Mouse (Mus musculus) forebrain, embryonic 14.5 days (tissue): ENCODE measurements around the gene Nrxn3. TPM values are rescaled to one million over a fixed set of nuclear protein-coding genes. Genes with fewer than 3 reads are reported as not detected.

Experiments
- ATAC-seq: fragments of 200-750 bp; cut with Nextera tagmentation; 2 replicates; pipeline ENCODE4 v1.8.0; 2017; ENCODE audit warnings: mild to moderate bottlenecking, moderate library complexity
- DNase-seq: peaks from one replicate; pipeline ENCODE4 v3.0.0-alpha.2; 2015; ENCODE audit warnings: low spot score
- H3K27ac ChIP-seq: fragments of 300-500 bp; sonication (generic); 2 replicates; pipeline ENCODE4 v1.5.1; 2014; ENCODE audit warnings: low read depth, mild to moderate bottlenecking, control low read depth, low read length, moderate library complexity
- H3K27me3 ChIP-seq: fragments of 300-500 bp; sonication (generic); replicated peaks from 2 replicates; pipeline ENCODE4 v1.6.1; 2014; ENCODE audit warnings: low read length, control low read depth, mixed read lengths; ENCODE audit not compliant: control insufficient read depth, insufficient read depth
- H3K36me3 ChIP-seq: fragments of 300-500 bp; sonication (generic); 2 replicates; pipeline ENCODE4 v1.6.1; 2014; ENCODE audit warnings: low read length, control low read depth; ENCODE audit not compliant: control insufficient read depth, insufficient read depth
- H3K4me1 ChIP-seq: fragments of 300-500 bp; sonication (generic); 2 replicates; pipeline ENCODE4 v1.6.1; 2014; ENCODE audit warnings: antibody characterized with exemption, low read length, control low read depth; ENCODE audit not compliant: control insufficient read depth, insufficient read depth
- H3K4me2 ChIP-seq: fragments of 300-500 bp; sonication (generic); 2 replicates; pipeline ENCODE4 v1.6.1; 2014; ENCODE audit warnings: mild to moderate bottlenecking, control low read depth, low read length
- H3K4me3 ChIP-seq: fragments of 300-500 bp; sonication (generic); 2 replicates; pipeline ENCODE4 v1.5.1; 2014; ENCODE audit warnings: low read depth, low read length, control low read depth
- H3K9ac ChIP-seq: fragments of 300-500 bp; sonication (generic); 2 replicates; pipeline ENCODE4 v1.6.1; 2014; ENCODE audit warnings: mild to moderate bottlenecking, low read length, control low read depth, moderate library complexity
- H3K9me3 ChIP-seq: fragments of 300-500 bp; sonication (generic); replicated peaks from 2 replicates; pipeline ENCODE4 v1.6.1; 2016; ENCODE audit warnings: low read length, control low read depth, mixed read lengths; ENCODE audit not compliant: control insufficient read depth
- WGBS: fragments of 180-500 bp; shearing (Covaris S2); extraction: QIAGEN DNeasy Blood & Tissue Kit; methylation state at CpG from one replicate; pipeline ENCODE4 v1.1.7; 2014; 5-methylcytosine and 5-hydroxymethylcytosine counted together
- polyA plus RNA-seq: library from polyadenylated mRNA; unstranded; fragments of >200 nt; fragmentation: Nextera tagmentation; extraction: Ambion mirVana; gene quantifications from 2 replicates; pipeline ENCODE4 v1.2.1, GENCODE M21; 2014

Nrxn3 gene
- polyA plus RNA-seq, 1 experiment from 2014 or later: 39.6 TPM

DNA sequence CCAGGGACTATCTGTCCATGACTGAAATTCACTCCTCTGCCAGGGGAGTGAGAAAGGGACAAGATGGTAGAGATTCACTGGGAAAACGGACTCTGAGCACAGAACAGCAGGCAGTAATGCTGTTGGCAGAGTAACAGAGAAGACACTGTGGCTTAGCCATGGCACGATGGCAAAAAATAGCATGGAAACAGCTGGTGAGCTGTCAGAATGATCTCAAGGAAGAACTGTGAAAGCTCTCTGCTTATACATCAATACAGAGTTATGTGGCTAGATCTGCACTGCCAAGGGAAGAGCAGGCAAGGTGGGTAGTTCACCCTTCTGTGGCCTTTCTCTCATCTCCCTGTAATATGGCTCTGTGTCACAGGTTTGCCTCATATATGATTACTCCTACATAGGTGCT, 1419.3 kb downstream of the Nrxn3 start:
- Histone ChIP-seq H3K4me1 (no peaks in the 10 kb centered on the region), H3K4me2 (no peak overlapping the region), H3K9ac (no peak overlapping the region), H3K4me3 (no peak overlapping the region), H3K36me3 (no peaks in the 10 kb centered on the region), H3K27ac (no peak overlapping the region), H3K27me3 (no peaks in the 10 kb centered on the region), H3K9me3 (no peaks in the 10 kb centered on the region)
- ATAC-seq: peak; percentile 61; the same call in 1 of the 2 replicates
- DNase-seq: peak; percentile 67
- WGBS: 66% methylated on average over 2 of the region's 2 CpGs

DNA sequence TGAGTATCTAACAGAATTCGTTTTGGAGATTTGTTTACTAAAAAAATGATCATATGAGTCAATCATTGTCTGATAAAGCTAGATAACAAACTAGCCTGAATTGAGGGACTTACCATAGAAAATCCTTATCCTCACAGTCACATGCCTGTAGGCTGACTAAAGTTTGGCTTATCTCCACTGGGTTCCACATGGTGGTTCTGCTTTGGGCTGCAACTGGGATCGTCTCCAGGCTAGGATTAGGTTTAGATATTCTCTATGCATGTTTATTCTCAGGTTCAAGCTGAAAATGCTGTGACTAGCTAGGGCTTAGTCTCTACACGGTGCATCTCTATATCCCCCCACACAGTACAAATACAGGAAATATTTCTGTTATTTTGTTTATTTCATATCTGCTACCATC, 1421.6 kb downstream of the Nrxn3 start:
- Histone ChIP-seq H3K4me1 (no peaks in the 10 kb centered on the region), H3K27ac (no peak overlapping the region), H3K9ac (no peak overlapping the region), H3K9me3 (no peaks in the 10 kb centered on the region), H3K4me2 (no peak overlapping the region), H3K36me3 (no peaks in the 10 kb centered on the region), H3K4me3 (no peak overlapping the region), H3K27me3 (no peaks in the 10 kb centered on the region)
- DNase-seq: no peak
- ATAC-seq: no peak
- 77% methylated on average over 3 of the region's 3 CpGs for WGBS

DNA sequence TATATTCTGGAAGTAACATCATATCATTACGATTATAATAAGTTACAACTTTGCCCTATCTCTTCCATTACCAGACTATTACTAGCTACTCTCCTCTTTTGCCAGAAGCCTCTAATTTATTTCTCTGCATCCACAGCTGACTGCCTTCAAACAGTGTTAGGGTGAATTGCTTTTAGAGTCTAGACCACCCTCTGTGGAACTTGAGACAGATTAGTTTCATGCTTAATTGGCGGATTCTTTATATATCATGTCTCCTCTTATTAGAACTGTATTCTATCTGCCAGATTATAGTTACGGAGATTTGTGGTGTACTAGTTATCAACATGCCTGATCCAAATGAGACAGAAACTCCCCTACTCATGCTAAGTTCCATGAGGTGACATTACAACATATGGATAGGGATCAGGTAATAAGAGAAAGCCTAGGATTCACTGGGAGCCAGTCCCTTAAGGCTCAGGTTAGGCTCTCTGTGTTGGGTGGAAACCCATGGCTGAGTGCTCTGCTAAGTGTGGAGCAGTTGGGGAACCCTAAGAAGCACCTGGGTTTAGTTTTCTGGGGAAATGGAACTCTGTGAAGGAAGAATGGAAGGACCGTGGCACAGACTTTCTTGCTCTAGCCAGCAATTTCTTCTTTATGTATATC, 1435.6 kb downstream of the Nrxn3 start:
- H3K27ac ChIP-seq: no peak overlapping the region
- H3K36me3 ChIP-seq: no peaks in the 10 kb centered on the region
- no peak overlapping the region for H3K4me2 ChIP-seq
- H3K27me3 ChIP-seq: no peaks in the 10 kb centered on the region
- H3K4me1 ChIP-seq: no peaks in the 10 kb centered on the region
- 81% methylated on average over 4 of the region's 4 CpGs for WGBS
- no peak for ATAC-seq
- no peak for DNase-seq
- H3K4me3 ChIP-seq: no peak overlapping the region
- no peaks in the 10 kb centered on the region for H3K9me3 ChIP-seq
- H3K9ac ChIP-seq: no peak overlapping the region

DNA sequence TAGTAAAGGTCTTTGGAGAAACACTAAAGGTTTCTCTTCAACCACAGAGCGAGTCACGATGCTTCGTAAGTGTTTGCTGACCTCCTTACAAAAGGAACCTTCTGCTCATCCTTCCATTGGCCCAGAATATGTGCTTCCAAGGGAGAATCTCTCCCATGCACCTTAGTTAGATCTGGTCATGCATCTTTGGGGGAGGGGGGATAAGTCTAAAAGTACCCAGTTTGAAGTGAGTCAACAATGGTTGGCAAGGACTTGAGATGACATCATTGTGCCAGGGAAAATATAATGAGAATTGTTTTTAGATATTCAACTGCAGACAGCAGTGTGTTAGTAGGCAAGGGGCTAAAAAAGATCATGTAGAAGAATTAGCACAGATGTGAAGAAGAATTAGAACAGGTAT, 1437.2 kb downstream of the Nrxn3 start:
- Histone ChIP-seq H3K27me3 (no peaks in the 10 kb centered on the region), H3K4me1 (no peaks in the 10 kb centered on the region), H3K4me3 (no peak overlapping the region), H3K9ac (no peak overlapping the region), H3K4me2 (no peak overlapping the region), H3K27ac (no peak overlapping the region), H3K36me3 (no peaks in the 10 kb centered on the region), H3K9me3 (no peaks in the 10 kb centered on the region)
- WGBS: 95% methylated on average over 3 of the region's 3 CpGs
- no peak for DNase-seq
- ATAC-seq: no peak

DNA sequence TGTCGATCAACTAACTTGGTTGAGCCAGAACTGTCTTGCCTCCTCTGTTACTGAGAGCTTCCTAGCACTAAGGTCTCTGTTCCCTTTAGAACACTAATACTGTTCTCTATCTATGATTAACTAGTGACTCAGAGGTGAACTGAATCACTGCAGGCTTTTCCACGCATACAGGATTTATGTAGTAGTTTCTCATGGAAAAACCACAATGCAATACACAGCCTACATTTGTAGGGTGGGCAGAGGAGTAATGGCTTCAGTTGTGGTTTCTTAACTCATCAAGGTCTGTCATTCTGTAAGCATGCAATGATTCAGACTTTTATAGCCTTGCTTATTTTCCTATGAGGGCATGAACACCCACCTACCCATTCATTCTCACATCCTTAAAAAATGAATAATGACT, 1443.4 kb downstream of the Nrxn3 start:
- Histone ChIP-seq H3K9me3 (no peaks in the 10 kb centered on the region), H3K4me3 (no peak overlapping the region), H3K27me3 (no peaks in the 10 kb centered on the region), H3K4me2 (no peak overlapping the region), H3K4me1 (no peaks in the 10 kb centered on the region), H3K36me3 (no peaks in the 10 kb centered on the region), H3K9ac (no peak overlapping the region), H3K27ac (no peak overlapping the region)
- no peak for ATAC-seq
- WGBS: 91% methylated on average over 2 of the region's 2 CpGs
- no peak for DNase-seq

DNA sequence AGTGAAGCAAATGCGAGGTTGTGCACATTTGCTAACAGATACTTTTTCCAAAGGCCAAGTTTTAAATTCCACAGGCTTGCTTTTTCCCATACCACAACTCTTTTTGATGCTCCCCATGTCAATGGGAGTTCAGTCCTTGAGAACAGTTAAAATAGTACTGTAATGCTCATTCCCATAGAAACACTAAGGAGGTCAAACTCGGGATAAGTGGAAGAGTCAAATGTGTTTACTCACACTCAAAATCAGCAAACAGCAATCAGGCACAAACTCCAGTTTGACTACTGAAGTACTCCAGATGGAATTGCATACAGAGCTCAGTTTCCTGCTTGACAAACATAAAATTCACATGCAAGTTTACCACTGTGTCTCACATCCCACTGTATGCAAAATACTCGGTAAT, 1458.9 kb downstream of the Nrxn3 start:
- Histone ChIP-seq H3K27ac (no peak overlapping the region), H3K4me1 (no peaks in the 10 kb centered on the region), H3K4me3 (no peak overlapping the region), H3K27me3 (no peaks in the 10 kb centered on the region), H3K9ac (no peak overlapping the region), H3K4me2 (no peak overlapping the region), H3K36me3 (no peaks in the 10 kb centered on the region), H3K9me3 (no peaks in the 10 kb centered on the region)
- ATAC-seq: no peak
- WGBS: 87% methylated on average over 3 of the region's 3 CpGs
- no peak for DNase-seq

DNA sequence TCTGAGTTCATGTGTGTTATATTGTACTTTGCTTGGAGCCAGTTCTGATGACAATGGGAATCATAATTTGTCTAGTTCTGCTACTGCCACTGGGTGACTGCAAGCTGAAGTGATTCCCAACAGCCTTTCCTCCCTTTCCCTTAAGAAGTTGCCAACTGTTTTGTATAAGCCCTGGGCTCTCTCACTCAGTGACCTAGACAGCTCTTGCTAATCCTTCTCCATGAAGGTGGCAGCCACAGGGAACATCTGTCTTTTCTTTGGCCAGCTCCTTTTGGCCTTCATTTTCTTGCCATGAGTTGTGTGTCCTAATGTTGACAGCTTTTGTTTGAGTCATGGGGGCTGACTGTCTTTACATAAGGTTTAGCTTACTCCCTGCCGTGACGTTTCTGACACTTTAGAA, 1460.3 kb downstream of the Nrxn3 start:
- Histone ChIP-seq H3K27me3 (no peaks in the 10 kb centered on the region), H3K9me3 (no peaks in the 10 kb centered on the region), H3K4me1 (no peaks in the 10 kb centered on the region), H3K36me3 (no peaks in the 10 kb centered on the region), H3K27ac (no peak overlapping the region), H3K9ac (no peak overlapping the region), H3K4me2 (no peak overlapping the region), H3K4me3 (no peak overlapping the region)
- no peak for ATAC-seq
- no peak for DNase-seq
- WGBS: 83% methylated on average over 2 of the region's 2 CpGs

DNA sequence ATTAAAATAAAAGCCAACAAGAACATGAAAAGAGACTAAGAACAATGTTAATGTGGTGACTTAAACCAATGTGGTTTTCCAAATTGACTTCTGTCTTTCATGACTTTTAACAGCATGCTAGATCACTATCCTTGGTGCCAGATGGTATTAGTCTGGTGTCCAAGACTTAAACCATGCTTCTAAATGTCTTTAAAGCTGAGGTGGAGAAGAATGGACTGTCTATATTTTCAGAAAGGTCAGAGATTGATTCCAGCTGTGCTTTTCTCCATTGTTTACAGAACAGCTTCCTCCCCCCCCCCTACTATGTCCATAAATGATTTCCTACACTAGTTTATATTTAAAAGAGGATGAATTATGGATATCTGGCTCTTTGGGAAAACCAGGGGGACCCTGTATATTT, 1473.5 kb downstream of the Nrxn3 start:
- no peak for ATAC-seq
- no peaks in the 10 kb centered on the region for H3K36me3 ChIP-seq
- no peaks in the 10 kb centered on the region for H3K27me3 ChIP-seq
- H3K4me1 ChIP-seq: no peaks in the 10 kb centered on the region
- H3K4me3 ChIP-seq: no peak overlapping the region
- no peaks in the 10 kb centered on the region for H3K9me3 ChIP-seq
- no peak overlapping the region for H3K27ac ChIP-seq
- no peak overlapping the region for H3K4me2 ChIP-seq
- no peak for DNase-seq
- no peak overlapping the region for H3K9ac ChIP-seq

DNA sequence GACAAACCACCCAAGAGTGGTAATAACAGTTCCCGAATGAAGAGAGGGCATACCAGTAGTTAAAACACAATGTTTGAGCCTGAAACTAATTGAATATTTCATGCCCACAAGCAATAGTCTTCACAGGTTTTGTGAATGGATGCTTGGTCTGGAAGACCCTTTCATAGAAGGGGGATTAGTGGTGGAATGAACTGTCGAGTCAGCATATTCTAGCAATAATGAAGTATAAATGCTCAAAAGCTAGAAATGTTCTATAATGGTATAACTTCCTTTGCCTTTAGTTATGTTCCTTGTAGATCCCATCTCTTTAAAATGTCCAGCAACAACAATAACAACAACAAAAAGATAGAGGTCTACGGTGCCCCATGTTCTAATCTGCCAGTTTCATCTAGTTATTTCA, 1475.3 kb downstream of the Nrxn3 start:
- H3K27ac ChIP-seq: no peak overlapping the region
- H3K4me2 ChIP-seq: no peak overlapping the region
- H3K4me1 ChIP-seq: no peaks in the 10 kb centered on the region
- DNase-seq (no peak), ATAC-seq (no peak)
- 55% methylated on average over 3 of the region's 3 CpGs for whole genome bisulfite sequencing
- H3K9me3 ChIP-seq: no peaks in the 10 kb centered on the region
- H3K4me3 ChIP-seq: no peak overlapping the region
- no peaks in the 10 kb centered on the region for H3K27me3 ChIP-seq
- no peaks in the 10 kb centered on the region for H3K36me3 ChIP-seq
- H3K9ac ChIP-seq: no peak overlapping the region
